Comparison of ENCODE assay signal across 10 mouse cellular contexts in the genomic region with DNA sequence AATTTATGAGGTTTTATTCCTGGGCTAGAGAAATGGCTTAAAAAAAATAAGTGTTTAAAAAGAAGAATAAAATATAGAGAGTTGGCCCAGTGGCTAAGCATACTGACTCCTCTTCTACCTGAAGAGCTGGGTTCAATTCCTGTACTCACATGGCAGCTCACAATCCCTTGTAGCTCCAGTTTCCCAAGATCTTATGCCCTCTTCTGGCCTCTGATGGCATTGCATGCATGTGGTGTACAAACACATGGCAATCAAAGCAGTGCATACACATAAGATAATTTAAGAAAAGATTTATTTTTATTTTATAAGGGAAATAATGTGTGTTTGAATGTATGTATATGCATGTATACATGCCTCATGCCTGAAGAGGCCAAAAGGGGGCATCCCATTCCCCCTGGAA.
DNase-seq lines count a peak whose midpoint lies in the region; ATAC-seq and TF ChIP-seq lines count a peak whose summit lies in the region.
"Had no signal": no experiment of that assay in that cellular context is flagged by ENCODE, and none has a peak within 500 bp of the region (broad histone marks: within the 10 kb centered on the region; RNA-seq: fewer than 3 reads in every experiment).

No protein-coding gene starts in this region.

- TF ChIP-seq POLR2A in brain, embryonic 14.5 days (IDR thresholded peaks at IDR 0.05; ENCODE audit: borderline replicate concordance, extremely low read depth, insufficient read depth, insufficient read length, poor library complexity, severe bottlenecking), result no peak

- no peak for ATAC-seq in liver, embryonic 12.5 days
- no peak for ATAC-seq in inflammation-experienced regulatory T-cells, adult 6 months

- DNase-seq in adrenal gland, adult 18-20 months (ENCODE audit: low spot score in 2 of 2), result peak; percentile 15 to 24
- no peak for DNase-seq in adrenal gland, adult 8-10 months
- peak; percentile 23 for DNase-seq in liver
- DNase-seq in brain, embryonic 14.5 days (ENCODE audit: low read depth), result no peak
- DNase-seq in splenic B cell, adult 2 months (ENCODE audit: low read depth, low spot score), result peak; percentile 44
- DNase-seq in left cerebral cortex, postnatal 10 days (ENCODE audit: extremely low spot score in 1 of 2, low spot score in 2 of 2), result no peak

- no peak overlapping the region for H3K9ac ChIP-seq in liver, embryonic 12.5 days
- H3K9ac ChIP-seq: embryonic facial prominence, embryonic 12.5 days; midbrain, embryonic 12.5 days had no signal

- H3K4me3 ChIP-seq in liver, embryonic 12.5 days, result no peak overlapping the region
- H3K4me3 ChIP-seq: embryonic facial prominence, embryonic 12.5 days; midbrain, embryonic 12.5 days had no signal

- H3K36me3 ChIP-seq in liver, embryonic 12.5 days, result peaks cover 80% of the 10 kb centered on the region
- peaks cover 3% of the 10 kb centered on the region for H3K36me3 ChIP-seq in splenic B cell, adult 2 months (ENCODE audit: control insufficient read depth, insufficient read depth, low read length, poor library complexity, severe bottlenecking)

- no peaks in the 10 kb centered on the region for H3K4me1 ChIP-seq in liver, embryonic 12.5 days

- no peaks in the 10 kb centered on the region for H3K9me3 ChIP-seq in liver, embryonic 12.5 days (replicated peaks)
- H3K9me3 ChIP-seq: embryonic facial prominence, embryonic 12.5 days; midbrain, embryonic 12.5 days had no signal

- TF ChIP-seq CTCF in brain, embryonic 14.5 days (IDR thresholded peaks at IDR 0.05; ENCODE audit: borderline replicate concordance, extremely low read depth, insufficient read depth, insufficient read length), result peak; percentile 46; the same call in 1 of the 2 replicates

- no peaks in the 10 kb centered on the region for H3K27me3 ChIP-seq in liver, embryonic 12.5 days (replicated peaks)
- no peaks in the 10 kb centered on the region for H3K27me3 ChIP-seq in splenic B cell, adult 2 months (ENCODE audit: control insufficient read depth, insufficient read depth, low read length, poor library complexity, severe bottlenecking)
- H3K27me3 ChIP-seq: embryonic facial prominence, embryonic 12.5 days; midbrain, embryonic 12.5 days had no signal

- intact Hi-C loops in left cerebral cortex, postnatal 10 days (cut with DNase I), result loop anchor here (5.0 kb wide), 1 partner anchor 529 kb away; no protein-coding TSS in a partner anchor

- H3K27ac ChIP-seq in liver, embryonic 12.5 days, result no peak overlapping the region
- H3K27ac ChIP-seq: embryonic facial prominence, embryonic 12.5 days; midbrain, embryonic 12.5 days had no signal

- H3K4me2 ChIP-seq in liver, embryonic 12.5 days, result no peak overlapping the region
- H3K4me2 ChIP-seq: embryonic facial prominence, embryonic 12.5 days; midbrain, embryonic 12.5 days had no signal

Comparison
In these comparisons a context has a peak if more than half of its experiments do, and no peak if none do; other contexts are left out.
1. DNase-seq: peak in adrenal gland, adult 18-20 months (2 of 2), liver (single experiment) and splenic B cell, adult 2 months (single experiment); none in adrenal gland, adult 8-10 months (single experiment), brain, embryonic 14.5 days (single experiment) and left cerebral cortex, postnatal 10 days (0 of 2).